15 mouse cellular contexts compared by ENCODE assay signal in genomic region chr16:32654071-32654733, GRCm38 (mm10).
"Had no signal": no experiment of that assay in that cellular context is flagged by ENCODE, and none has a peak within 500 bp of the region (broad histone marks: within the 10 kb centered on the region; RNA-seq: fewer than 3 reads in every experiment).

No protein-coding gene starts in this region.

- H3K9ac ChIP-seq: limb, embryonic 13.5 days; liver, embryonic 14.5 days; midbrain, embryonic 12.5 days had no signal

- ATAC-seq: lung, postnatal 0 days; midbrain, embryonic 16.5 days had no signal

- H3K36me3 ChIP-seq: midbrain, embryonic 12.5 days had no signal

- H3K4me3 ChIP-seq: limb, embryonic 13.5 days; midbrain, embryonic 12.5 days had no signal

- H3K27me3 ChIP-seq: limb, embryonic 13.5 days; midbrain, embryonic 12.5 days had no signal

- H3K27ac ChIP-seq: kidney, postnatal 0 days; limb, embryonic 13.5 days; liver, embryonic 14.5 days; midbrain, embryonic 12.5 days had no signal

- H3K4me2 ChIP-seq: limb, embryonic 13.5 days; midbrain, embryonic 12.5 days had no signal

- H3K9me3 ChIP-seq: limb, embryonic 13.5 days; midbrain, embryonic 12.5 days had no signal

- DNase-seq: kidney, adult 11 months; kidney, adult 9 months; kidney, postnatal 36 days; left cerebral cortex, postnatal 4 days; lung, adult 18-20 months; retina, postnatal 1 day; right cerebral cortex, postnatal 4 days; thymus, adult 18-20 months; thymus, postnatal 14 days had no signal
